Mouse (Mus musculus): ENCODE data around the gene Ap5s1. TPM values are rescaled to one million over a fixed set of nuclear protein-coding genes. Genes with fewer than 3 reads are reported as not detected.

The Ap5s1 gene
- 10 to 100 TPM; 17.8 to 24.0 TPM for polyA plus RNA-seq (2017; shearing (Covaris generic))

DNA sequence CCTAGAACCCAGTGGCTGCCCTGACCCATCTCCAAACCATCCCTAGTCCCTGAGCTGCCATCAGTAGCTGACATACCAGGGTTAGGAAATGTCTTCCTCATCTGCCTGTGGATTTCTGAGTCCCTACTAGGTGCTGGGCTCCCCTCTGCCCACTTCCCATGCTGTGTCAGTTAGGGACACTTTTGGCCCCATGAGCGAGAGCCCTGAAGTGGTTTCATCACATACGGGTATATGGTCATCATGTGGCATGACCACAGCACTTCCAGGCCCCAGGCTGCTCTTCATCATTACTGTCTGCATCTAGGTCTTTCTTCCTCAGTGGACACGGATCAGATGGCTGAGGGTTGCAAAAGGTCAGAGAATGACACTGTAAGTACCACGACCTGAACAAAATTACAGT lies at the start of gene Ap5s1:
Gene Ap5s1, plus strand, starts transcription at position 301 of the 400 bp plus-strand sequence.

DNA sequence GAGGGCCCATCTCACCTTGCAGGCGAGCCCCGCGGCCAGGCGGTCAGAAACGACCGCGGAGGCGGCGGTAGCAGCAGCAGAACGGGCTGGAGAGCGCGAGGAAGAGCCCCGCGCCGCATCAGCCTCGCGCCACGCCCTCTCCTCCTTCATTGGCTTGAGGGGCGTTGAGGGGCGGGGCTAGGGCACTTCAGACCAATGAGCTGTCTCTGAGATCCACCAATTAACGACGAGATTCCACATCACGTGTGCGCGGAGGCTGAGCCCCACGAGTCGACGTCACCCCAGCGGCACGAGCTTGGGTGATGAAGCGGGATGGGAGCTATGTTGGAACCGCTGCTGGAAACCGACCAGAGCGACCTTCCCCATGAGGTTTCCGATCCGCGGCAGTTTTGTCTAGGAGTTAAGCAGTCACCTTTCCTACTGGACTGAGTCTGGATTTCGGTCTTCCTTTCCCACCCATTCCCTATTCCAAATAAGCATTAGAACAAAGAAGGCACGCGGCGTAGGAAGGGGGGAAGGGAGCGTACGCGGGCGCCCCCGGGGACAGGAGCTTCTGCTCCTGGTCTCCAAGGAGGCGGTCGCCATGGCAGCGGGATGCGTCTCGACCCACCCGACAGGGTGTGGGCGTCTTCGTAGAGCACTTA lies 46.8 kb upstream of the Ap5s1 start, which contains the start of gene 1700037H04Rik:
Gene 1700037H04Rik, minus strand, starts transcription at position 144 of the 644 bp plus-strand sequence.

DNA sequence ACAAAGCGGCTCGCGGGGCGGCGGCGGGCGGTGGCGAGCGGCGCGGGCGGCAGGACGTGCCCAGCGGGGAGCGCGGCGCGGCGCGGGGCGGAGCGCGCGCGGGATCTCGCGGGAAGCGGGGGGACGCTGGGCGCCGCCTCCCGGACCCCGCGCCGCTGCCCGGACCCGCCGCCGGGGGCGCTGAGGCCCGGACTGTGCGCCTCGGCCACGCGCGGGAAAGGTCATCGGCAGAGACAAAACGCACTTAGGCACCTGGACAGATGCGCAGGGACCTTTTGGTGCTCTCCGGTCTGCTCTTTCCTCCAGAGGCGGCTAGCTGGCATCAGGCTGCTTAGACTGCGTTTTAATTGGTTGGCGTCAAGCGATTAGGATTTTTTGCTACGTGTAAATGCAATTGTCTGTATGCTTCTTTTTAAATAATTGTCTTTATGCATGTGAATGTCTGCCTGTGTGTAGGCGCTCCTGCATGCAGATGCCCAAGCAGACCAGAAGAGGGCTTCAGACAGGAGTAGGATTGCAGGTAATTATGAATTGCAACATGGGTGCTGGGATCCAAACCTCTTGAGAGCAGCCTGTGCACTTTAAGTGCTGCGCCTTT lies 26.8 kb upstream of the Ap5s1 start, which contains the start of gene Cenpb:
Gene Cenpb, minus strand, starts transcription at position 78 of the 598 bp plus-strand sequence.

DNA sequence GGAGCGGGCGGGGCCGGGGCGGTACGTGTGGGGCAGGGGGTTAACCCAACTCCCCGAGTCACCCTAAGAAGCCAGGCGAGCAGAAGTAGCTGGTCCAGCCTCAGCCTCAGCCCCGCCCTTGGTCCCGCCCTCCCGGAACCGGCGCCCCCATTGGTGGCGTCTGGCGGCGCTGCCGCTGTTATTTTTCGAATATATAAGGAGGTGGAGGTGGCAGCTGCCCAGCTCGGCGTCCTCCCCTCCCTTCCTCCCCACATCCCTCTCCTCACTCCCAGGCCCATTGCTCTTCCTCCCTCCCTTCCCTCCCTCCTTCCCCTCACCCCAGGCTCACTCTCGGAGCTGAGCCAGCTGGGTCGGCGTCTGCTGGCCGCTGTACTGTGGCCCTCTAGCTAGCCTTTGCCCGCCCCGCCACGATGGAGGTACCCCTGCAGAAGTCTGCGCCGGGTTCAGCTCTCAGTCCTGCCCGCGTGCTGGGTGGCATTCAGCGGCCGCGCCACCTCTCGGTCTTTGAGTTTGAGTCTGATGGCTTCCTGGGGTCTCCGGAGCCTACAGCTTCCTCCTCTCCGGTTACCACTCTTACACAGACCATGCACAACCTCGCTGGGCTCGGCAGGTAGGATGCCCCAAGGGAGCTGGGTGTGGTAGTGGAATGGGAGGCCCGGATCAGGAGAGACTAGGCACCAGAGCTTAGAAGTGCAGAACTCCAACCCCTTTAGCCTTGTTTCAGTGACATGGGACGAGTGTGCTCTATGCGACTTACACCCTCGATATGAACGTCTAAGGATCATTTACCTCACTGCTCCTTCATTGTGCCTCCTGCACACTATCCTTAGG lies 19.9 kb upstream of the Ap5s1 start, which contains the start of the genes Cdc25b and Spef1:
Gene Cdc25b, plus strand, starts transcription at position 179 of the 831 bp plus-strand sequence.
Gene Spef1, minus strand, starts transcription at position 512 of the 831 bp plus-strand sequence.

DNA sequence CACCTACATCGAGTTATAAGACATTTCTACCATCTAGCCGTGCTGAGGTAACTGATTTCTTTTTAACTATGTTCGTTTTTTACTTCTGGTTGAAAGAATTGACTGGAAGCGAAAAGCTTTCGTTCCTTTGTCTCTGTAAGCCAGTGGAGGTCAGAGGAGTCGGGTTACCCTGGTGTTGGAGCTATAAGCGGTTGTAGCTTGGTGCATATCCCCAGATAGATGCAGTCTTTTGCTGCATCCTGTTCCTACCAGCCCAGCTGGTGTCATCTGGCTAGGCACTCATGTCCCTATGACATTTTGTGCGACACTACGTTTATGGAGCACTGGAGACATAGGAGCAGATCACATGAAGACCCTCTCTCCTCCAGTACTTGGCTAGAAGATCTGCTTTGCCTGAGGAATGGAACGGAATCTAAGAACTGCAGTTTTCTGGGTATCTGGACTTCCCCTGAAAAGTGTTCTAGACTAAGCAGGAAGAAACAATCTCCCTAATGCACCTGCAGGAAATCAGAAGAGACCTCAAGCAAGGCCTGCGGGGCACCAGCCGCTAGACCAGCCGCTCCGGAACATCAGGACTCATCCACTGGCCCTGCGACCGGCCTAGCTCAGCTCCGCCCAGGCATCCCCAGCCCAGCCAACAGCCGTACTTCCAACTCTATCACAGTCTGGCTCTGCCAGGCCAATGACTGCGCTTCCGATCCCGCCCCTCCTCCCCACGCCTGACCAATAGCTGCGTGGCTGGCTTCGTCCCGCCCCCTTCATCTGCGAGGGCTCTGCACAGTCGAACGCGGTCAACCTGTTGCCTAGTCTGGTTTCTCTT lies 26.6 kb downstream of the Ap5s1 start, which contains the start of gene Mavs:
Gene Mavs, plus strand, starts transcription at position 757 of the 820 bp plus-strand sequence.

DNA sequence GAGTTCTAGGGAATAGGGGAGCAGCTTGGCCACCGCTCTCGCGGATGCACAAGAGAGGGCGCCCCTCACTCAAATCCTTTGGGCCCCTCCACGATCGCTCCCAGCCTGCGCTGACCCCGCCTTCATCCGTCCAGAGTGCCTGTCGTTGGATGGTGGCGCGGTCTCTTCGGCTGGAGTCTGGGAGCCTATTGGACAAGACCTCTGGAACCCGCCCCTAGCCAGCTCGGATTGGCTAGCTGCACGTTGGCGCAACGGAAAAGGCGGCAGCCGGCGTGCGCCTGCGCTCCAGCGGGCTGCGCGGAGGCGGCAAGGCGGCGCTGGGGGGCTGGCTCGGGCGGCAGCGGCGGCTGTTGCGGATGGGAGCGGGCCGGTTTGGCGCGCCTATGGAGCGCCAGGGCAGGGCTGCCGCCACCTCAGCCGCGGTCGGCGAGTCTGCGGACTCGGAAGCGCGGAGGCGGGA lies 55.4 kb downstream of the Ap5s1 start, which contains the start of gene Pank2:
Gene Pank2, plus strand, starts transcription at position 283 of the 460 bp plus-strand sequence.

Other genes with a start within 250 kb of the Ap5s1 start
- gene Gfra4, start 164.0 kb upstream of the Ap5s1 start, polyA plus RNA-seq (2017; shearing (Covaris generic)) = under 1 TPM in 1 of 2 experiments, not detected in 1; 0.74 TPM
- gene Adam33, start 143.3 kb upstream of the Ap5s1 start, polyA plus RNA-seq (2017; shearing (Covaris generic)) = 1 to 10 TPM in 1 of 2 experiments, under 1 TPM in 1; 0.24 to 1.2 TPM
- gene Siglec1, start 120.3 kb upstream of the Ap5s1 start, polyA plus RNA-seq (2017; shearing (Covaris generic)) = 1 to 10 TPM in 1 of 2 experiments, under 1 TPM in 1; 0.47 to 1.5 TPM
- not detected for gene Hspa12b, start 79.8 kb upstream of the Ap5s1 start, polyA plus RNA-seq (2017; shearing (Covaris generic))
- gene Gm11037, start 73.6 kb upstream of the Ap5s1 start, polyA plus RNA-seq (2017; shearing (Covaris generic)) = not detected
- gene 1700037H04Rik, start 47.0 kb upstream of the Ap5s1 start, polyA plus RNA-seq (2017; shearing (Covaris generic)) = 10 to 100 TPM; 29.1 to 30.9 TPM
- gene Cenpb, start 27.0 kb upstream of the Ap5s1 start, polyA plus RNA-seq (2017; shearing (Covaris generic)) = 1 to 10 TPM; 4.0 to 7.9 TPM
- gene Cdc25b, start 20.1 kb upstream of the Ap5s1 start, polyA plus RNA-seq (2017; shearing (Covaris generic)) = 100 to 1,000 TPM in 1 of 2 experiments, 10 to 100 TPM in 1; 71.8 to 191 TPM
- gene Spef1, start 19.8 kb upstream of the Ap5s1 start, polyA plus RNA-seq (2017; shearing (Covaris generic)) = under 1 TPM; 0.45 to 0.85 TPM
- gene Mavs, start 27.0 kb downstream of the Ap5s1 start, polyA plus RNA-seq (2017; shearing (Covaris generic)) = 10 to 100 TPM; 16.4 to 25.0 TPM
- 100 to 1,000 TPM; 105 to 110 TPM for gene Pank2, start 55.4 kb downstream of the Ap5s1 start, polyA plus RNA-seq (2017; shearing (Covaris generic))
- under 1 TPM; 0.23 to 0.56 TPM for gene Rnf24, start 145.8 kb downstream of the Ap5s1 start, polyA plus RNA-seq (2017; shearing (Covaris generic))

Data from activated CD4-positive, CD25-positive, alpha-beta regulatory T cell (primary cell).